In the genomic region with DNA sequence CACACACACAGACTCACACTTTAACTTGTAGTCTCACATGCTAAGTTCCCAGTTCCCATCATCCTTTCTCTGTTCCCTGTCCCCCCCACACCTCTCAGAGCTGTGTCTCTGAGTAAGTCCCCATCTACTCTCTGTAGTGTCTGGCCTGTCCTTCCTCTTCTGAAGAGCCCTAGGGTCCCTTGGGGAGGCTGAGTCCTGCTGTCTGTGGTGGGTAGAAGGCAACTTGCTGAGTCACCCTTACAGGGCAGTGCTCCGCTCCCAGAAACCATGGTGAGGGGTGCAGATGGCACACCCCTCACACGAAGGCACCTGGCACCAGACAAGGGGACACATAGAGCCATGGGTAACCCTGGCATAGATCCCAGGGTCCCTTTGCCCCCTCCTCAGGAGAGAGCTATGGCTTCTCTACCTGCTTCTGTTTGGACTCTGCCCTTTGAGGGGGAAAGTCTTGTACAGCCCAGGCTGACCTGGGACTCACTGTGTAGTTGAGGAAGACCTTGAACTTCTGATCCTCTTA, we compare ENCODE assay signal across 1 mouse cellular context.
TF ChIP-seq lines count a peak whose summit lies in the region.

No protein-coding gene starts in this region.

TF ChIP-seq in MEL, 35 proteins besides CTCF, POLR2A, EP300 and RAD21:
- TF ChIP-seq SIN3A (IDR thresholded peaks at IDR 0.05; ENCODE audit: low read length) (no peak), HCFC1 (IDR thresholded peaks at IDR 0.05; ENCODE audit: low read depth, low read length) (no peak), MAZ (IDR thresholded peaks at IDR 0.05; ENCODE audit: low read depth, low read length) (no peak), GABPA (IDR thresholded peaks at IDR 0.05; ENCODE audit: low read depth, low read length) (peak; percentile 90), TBP (IDR thresholded peaks at IDR 0.05; ENCODE audit: low read depth, low read length) (no peak), UBTF (IDR thresholded peaks at IDR 0.05; ENCODE audit: borderline replicate concordance, insufficient read depth, low read depth, low read length) (no peak)
TF ChIP-seq in MEL: peak in this region for 1.
